ENCODE assay signal across 12 mouse cellular contexts in genomic region chr5:150599301-150600294, GRCm38 (mm10). TPM values are rescaled to one million over a fixed set of nuclear protein-coding genes. Genes with fewer than 3 reads are reported as not detected.
DNase-seq lines count a peak whose midpoint lies in the region; ATAC-seq and TF ChIP-seq lines count a peak whose summit lies in the region.
"Had no signal": no experiment of that assay in that cellular context is flagged by ENCODE, and none has a peak within 500 bp of the region (broad histone marks: within the 10 kb centered on the region; RNA-seq: fewer than 3 reads in every experiment).

No protein-coding gene starts in this region.

- no peaks in the 10 kb centered on the region for H3K36me3 ChIP-seq in kidney, adult 2 months (ENCODE audit: control insufficient read depth, insufficient read depth, low read length)
- no peaks in the 10 kb centered on the region for H3K36me3 ChIP-seq in stomach, postnatal 0 days (ENCODE audit: control insufficient read depth, insufficient read depth, low read length)
- H3K36me3 ChIP-seq: embryonic facial prominence, embryonic 13.5 days had no signal

- H3K9me3 ChIP-seq in stomach, postnatal 0 days (ENCODE audit: control insufficient read depth, low read length), result no peaks in the 10 kb centered on the region
- H3K9me3 ChIP-seq: embryonic facial prominence, embryonic 13.5 days; heart, embryonic 10.5 days had no signal

- peaks cover 7% of the 10 kb centered on the region for H3K4me1 ChIP-seq in kidney, adult 2 months (ENCODE audit: control insufficient read depth, insufficient read depth, low read length)
- H3K4me1 ChIP-seq in stomach, postnatal 0 days (replicated peaks; ENCODE audit: control insufficient read depth, insufficient read depth), result no peaks in the 10 kb centered on the region

- no peak overlapping the region for H3K9ac ChIP-seq in stomach, postnatal 0 days (ENCODE audit: low read length)

- TF ChIP-seq EP300 in stomach, postnatal 0 days (optimal IDR thresholded peaks at IDR 0.05), result no peak

- peak; percentile 9 for ATAC-seq in inflammation-experienced regulatory T-cells, adult 6 months
- ATAC-seq in stomach, postnatal 0 days (ENCODE audit: low FRiP score, low TSS enrichment), result no peak

- TF ChIP-seq POLR2A in kidney, adult 2 months (IDR thresholded peaks at IDR 0.05; ENCODE audit: low read depth, low read length), result no peak

- 46% methylated on average over 13 of the region's 13 CpGs for WGBS in kidney, adult 2 months
- WGBS in stomach, postnatal 0 days, result 42% methylated on average over 13 of the region's 13 CpGs

- no peak for TF ChIP-seq CTCF in kidney, adult 2 months (conservative IDR thresholded peaks at IDR 0.05; ENCODE audit: insufficient read depth, insufficient read length, low read depth, low read length)
- no peak for TF ChIP-seq CTCF in stomach, postnatal 0 days (IDR thresholded peaks at IDR 0.05; ENCODE audit: low read depth)

- DNase-seq in kidney, adult 2 months, result no peak
- no peak for DNase-seq in kidney, postnatal 14 days
- peak; percentile 25 for DNase-seq in thymus, postnatal 4 days
- DNase-seq in thymus, postnatal 10 days (ENCODE audit: low spot score in 2 of 2), result no peak
- DNase-seq in stomach, postnatal 0 days (ENCODE audit: low spot score), result peak; percentile 25
- DNase-seq in right cerebral cortex, adult 2 months (ENCODE audit: low spot score in 2 of 2), result no peak
- no peak for DNase-seq in testis, postnatal 14 days (ENCODE audit: low spot score)
- DNase-seq: lung, adult 18-20 months; spleen, adult 18-20 months had no signal

- H3K4me3 ChIP-seq in kidney, adult 2 months (ENCODE audit: insufficient read depth, low read depth, low read length), result peak overlapping the region; percentile 30
- peak overlapping the region; percentile 4; the same call in 1 of the 2 replicates for H3K4me3 ChIP-seq in stomach, postnatal 0 days (ENCODE audit: low read depth, low read length)
- H3K4me3 ChIP-seq: embryonic facial prominence, embryonic 13.5 days; heart, embryonic 10.5 days had no signal

- no peaks in the 10 kb centered on the region for H3K27me3 ChIP-seq in kidney, adult 2 months (replicated peaks; ENCODE audit: control insufficient read depth, insufficient read depth, low read length)
- no peaks in the 10 kb centered on the region for H3K27me3 ChIP-seq in stomach, postnatal 0 days (ENCODE audit: control insufficient read depth, insufficient read depth, low read length)

- no peak overlapping the region; the same call in 1 of the 2 replicates for H3K4me2 ChIP-seq in stomach, postnatal 0 days (replicated peaks; ENCODE audit: low read depth)
- H3K4me2 ChIP-seq: embryonic facial prominence, embryonic 13.5 days had no signal

- H3K27ac ChIP-seq in kidney, adult 2 months (ENCODE audit: insufficient read depth, low read depth, low read length), result no peak overlapping the region
- H3K27ac ChIP-seq in stomach, postnatal 0 days (replicated peaks), result no peak overlapping the region
- H3K27ac ChIP-seq: embryonic facial prominence, embryonic 13.5 days; heart, embryonic 10.5 days had no signal

RNA-seq across cellular contexts. Expression of gene N4bp2l1, which starts 2.6 kb away (rescaled TPM):
- polyA plus RNA-seq in kidney, adult 2 months (2012; rRNA removed), result 6.9 and 7.8 TPM in 2 replicates
- 10 to 100 TPM; 46.9 to 61.2 (median 57.9) TPM for polyA plus RNA-seq in inflammation-experienced regulatory T-cells, adult 6 months (2017; shearing (Covaris generic))
- polyA plus RNA-seq in stomach, postnatal 0 days (2015; fragmentation: Nextera tagmentation; extraction: Ambion mirVana), result 10.5 and 11.9 TPM in 2 replicates

Comparison
In these comparisons a context has a peak if more than half of its experiments do, and no peak if none do; other contexts are left out.
1. DNase-seq: peak in thymus, postnatal 4 days (single experiment) and stomach, postnatal 0 days (single experiment); none in kidney, adult 2 months (single experiment), kidney, postnatal 14 days (single experiment), thymus, postnatal 10 days (0 of 2), right cerebral cortex, adult 2 months (0 of 2) and testis, postnatal 14 days (single experiment).